In genomic region chr1:171101733-171102546, GRCm38 (mm10) we compare ENCODE assay signal across 8 mouse cellular contexts. TPM values are rescaled to one million over a fixed set of nuclear protein-coding genes. Genes with fewer than 3 reads are reported as not detected.
A peak's percentile ranks its signal among the peaks of the same experiment; 100 is the strongest.
DNase-seq lines count a peak whose midpoint lies in the region; ATAC-seq lines count a peak whose summit lies in the region.

No protein-coding gene starts in this region.

- peak; percentile 90 to 95 for DNase-seq in adrenal gland, adult 18-20 months (ENCODE audit: low spot score in 2 of 2)
- DNase-seq in embryo, embryonic 11 days: peak; percentile 83
- DNase-seq in gastrocnemius, postnatal 25 days: peak; percentile 79
- DNase-seq in intestine, embryonic 14.5 days (ENCODE audit: low spot score): peak; percentile 100
- DNase-seq in left cerebral cortex, postnatal 25 days (ENCODE audit: low spot score in 2 of 2): peak; percentile 90 to 94
- DNase-seq in mesoderm, embryonic 11.5 days (ENCODE audit: low read depth, low spot score): peak; percentile 90
- peak; percentile 86 for DNase-seq in right cerebral cortex, postnatal 25 days
- peak; percentile 81 to 87 for DNase-seq in urinary bladder, postnatal 36 days (ENCODE audit: low spot score in 2 of 2)

- H3K27me3 ChIP-seq in intestine, embryonic 14.5 days (replicated peaks; ENCODE audit: control insufficient read depth, insufficient read depth, low read length): no peaks in the 10 kb centered on the region

- peak overlapping the region; percentile 66 for H3K9ac ChIP-seq in intestine, embryonic 14.5 days (ENCODE audit: low read length)

- peak overlapping the region; percentile 65; the same call in 1 of the 2 replicates for H3K27ac ChIP-seq in intestine, embryonic 14.5 days (ENCODE audit: low read depth)

- peak overlapping the region; percentile 60 for H3K4me2 ChIP-seq in intestine, embryonic 14.5 days (ENCODE audit: low read length)

- peak overlapping the region; percentile 66 for H3K4me3 ChIP-seq in intestine, embryonic 14.5 days (ENCODE audit: low read depth, low read length)

- peaks cover 6% of the 10 kb centered on the region for H3K4me1 ChIP-seq in intestine, embryonic 14.5 days (replicated peaks; ENCODE audit: control insufficient read depth, insufficient read depth, low read length)

- intact Hi-C loops in left cerebral cortex, postnatal 25 days (cut with DNase I): loop anchor here (2.0 to 5.0 kb wide), 2 partner anchors 67 to 205 kb away; no protein-coding TSS in a partner anchor

- H3K36me3 ChIP-seq in intestine, embryonic 14.5 days (ENCODE audit: control insufficient read depth, insufficient read depth, low read length): no peaks in the 10 kb centered on the region

- no peaks in the 10 kb centered on the region for H3K9me3 ChIP-seq in intestine, embryonic 14.5 days (ENCODE audit: control insufficient read depth, low read length)

- peak; percentile 85 for ATAC-seq in intestine, embryonic 14.5 days (replicated peaks; ENCODE audit: low FRiP score, low TSS enrichment, low read depth)

- WGBS in intestine, embryonic 14.5 days: under 1% methylated on average over 40 of the region's 40 CpGs

RNA-seq across cellular contexts. Expression of gene Cfap126, which starts 11.8 kb away (rescaled TPM):
- 1 to 10 TPM; 3.0 to 4.2 TPM for total RNA-seq in adrenal gland, adult 18-20 months (2021)
- 1 to 10 TPM in 1 of 2 experiments, under 1 TPM in 1; 0.69 to 1.2 TPM for total RNA-seq in gastrocnemius, postnatal 25 days (2021)
- 1.5 and 2.1 TPM in 2 replicates for polyA plus RNA-seq in intestine, embryonic 14.5 days (2014; fragmentation: Nextera tagmentation; extraction: Ambion mirVana)
- total RNA-seq in left cerebral cortex, postnatal 25 days (2021): under 1 TPM; 0.34 to 0.43 TPM

RNA-seq across cellular contexts. Expression of gene Fcgr3, which starts 37.2 kb away (rescaled TPM):
- 10 to 100 TPM; 17.7 to 32.8 TPM for total RNA-seq in adrenal gland, adult 18-20 months (2021)
- total RNA-seq in gastrocnemius, postnatal 25 days (2021): 1 to 10 TPM; 3.7 to 4.6 TPM
- 10.7 and 12.7 TPM in 2 replicates for polyA plus RNA-seq in intestine, embryonic 14.5 days (2014; fragmentation: Nextera tagmentation; extraction: Ambion mirVana)
- total RNA-seq in left cerebral cortex, postnatal 25 days (2021): 10 to 100 TPM; 13.8 TPM

RNA-seq across cellular contexts. Expression of gene Sdhc, which starts 48.5 kb away (rescaled TPM):
- 100 to 1,000 TPM; 450 to 629 TPM for total RNA-seq in adrenal gland, adult 18-20 months (2021)
- total RNA-seq in gastrocnemius, postnatal 25 days (2021): 100 to 1,000 TPM; 692 to 785 TPM
- polyA plus RNA-seq in intestine, embryonic 14.5 days (2014; fragmentation: Nextera tagmentation; extraction: Ambion mirVana): 341 and 347 TPM in 2 replicates
- total RNA-seq in left cerebral cortex, postnatal 25 days (2021): 100 to 1,000 TPM; 199 to 205 TPM

RNA-seq across cellular contexts. Expression of gene Mpz, which starts 48.6 kb away (rescaled TPM):
- 1 to 10 TPM in 1 of 2 experiments, under 1 TPM in 1; 0.73 to 1.2 TPM for total RNA-seq in adrenal gland, adult 18-20 months (2021)
- total RNA-seq in gastrocnemius, postnatal 25 days (2021): 100 to 1,000 TPM in 1 of 2 experiments, 10 to 100 TPM in 1; 99.1 to 120 TPM
- polyA plus RNA-seq in intestine, embryonic 14.5 days (2014; fragmentation: Nextera tagmentation; extraction: Ambion mirVana): 0.48 and 0.49 TPM in 2 replicates
- total RNA-seq in left cerebral cortex, postnatal 25 days (2021): not detected

Comparison
In these comparisons a context has a peak if more than half of its experiments do, and no peak if none do; other contexts are left out.
1. Peak in every context shown above with its lines: DNase-seq, ATAC-seq, H3K4me3 ChIP-seq and H3K27ac ChIP-seq.